In the genomic region with DNA sequence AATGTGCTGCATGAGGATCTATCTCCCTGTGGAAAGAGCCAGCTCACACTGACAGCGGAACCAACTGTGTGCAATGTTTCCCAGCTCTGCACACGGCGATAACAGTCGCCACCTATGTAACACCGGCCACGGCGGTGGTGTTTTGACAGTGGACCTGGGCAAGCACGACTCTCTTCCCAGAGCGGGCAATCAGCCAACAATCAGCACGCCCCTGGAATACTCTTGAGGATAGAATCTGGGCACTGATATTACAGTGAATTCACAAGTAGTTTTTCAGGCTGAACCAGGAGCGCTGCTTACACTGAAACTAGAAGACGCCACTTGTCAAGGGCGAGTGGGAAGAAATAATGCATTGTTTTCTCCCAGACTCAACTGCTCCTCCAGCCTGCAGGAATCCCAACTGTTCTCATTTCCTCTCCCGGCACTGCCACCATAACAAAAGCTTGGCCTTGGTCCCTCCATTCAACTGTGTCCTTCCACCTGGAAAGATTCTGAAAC, we compare ENCODE assay signal across 8 mouse cellular contexts.
DNase-seq lines count a peak whose midpoint lies in the region; ATAC-seq and TF ChIP-seq lines count a peak whose summit lies in the region.

No protein-coding gene starts in this region.

- 50% methylated on average over 14 of the region's 14 CpGs for WGBS in forebrain, embryonic 13.5 days
- 60% methylated on average over 14 of the region's 14 CpGs for WGBS in forebrain, embryonic 12.5 days
- WGBS in hindbrain, embryonic 14.5 days: 57% methylated on average over 14 of the region's 14 CpGs
- 22% methylated on average over 14 of the region's 14 CpGs for WGBS in lung, postnatal 0 days

- DNase-seq in testis, postnatal 10 days (ENCODE audit: low spot score): peak; percentile 50
- DNase-seq in testis, postnatal 14 days (ENCODE audit: low spot score): no peak
- DNase-seq in hindbrain, embryonic 14.5 days (ENCODE audit: low spot score): no peak
- peak; percentile 52 for DNase-seq in lung, postnatal 0 days (ENCODE audit: low spot score)
- DNase-seq in frontal cortex, postnatal 14 days (ENCODE audit: low spot score in 2 of 2): no peak

- H3K27ac ChIP-seq in forebrain, embryonic 13.5 days: no peak overlapping the region
- no peak overlapping the region for H3K27ac ChIP-seq in forebrain, embryonic 12.5 days
- H3K27ac ChIP-seq in hindbrain, embryonic 14.5 days: no peak overlapping the region
- H3K27ac ChIP-seq in lung, postnatal 0 days (ENCODE audit: low read length): peak overlapping the region; percentile 55; the same call in 1 of the 2 replicates

- H3K4me3 ChIP-seq in forebrain, embryonic 13.5 days: no peak overlapping the region
- no peak overlapping the region for H3K4me3 ChIP-seq in forebrain, embryonic 12.5 days (replicated peaks)
- H3K4me3 ChIP-seq in hindbrain, embryonic 14.5 days (replicated peaks; ENCODE audit: low read length): no peak overlapping the region
- H3K4me3 ChIP-seq in lung, postnatal 0 days (ENCODE audit: low read depth, low read length): 0 out of 2 replicates have a peak overlapping the region, but pooled peaks have one; percentile 0

- TF ChIP-seq EP300 in lung, postnatal 0 days (IDR thresholded peaks at IDR 0.05): no peak

- ATAC-seq in forebrain, embryonic 13.5 days: peak; percentile 19; the same call in 1 of the 2 replicates
- no peak for ATAC-seq in forebrain, embryonic 12.5 days (ENCODE audit: low FRiP score)
- no peak for ATAC-seq in hindbrain, embryonic 14.5 days (ENCODE audit: low FRiP score)
- ATAC-seq in lung, postnatal 0 days: peak; percentile 40
- no peak for ATAC-seq in activated CD4-positive, CD25-positive, alpha-beta regulatory T cell, adult 4 months

- no peaks in the 10 kb centered on the region for H3K36me3 ChIP-seq in forebrain, embryonic 13.5 days (ENCODE audit: poor library complexity, severe bottlenecking)
- no peaks in the 10 kb centered on the region for H3K36me3 ChIP-seq in forebrain, embryonic 12.5 days (replicated peaks)
- H3K36me3 ChIP-seq in hindbrain, embryonic 14.5 days (replicated peaks; ENCODE audit: control insufficient read depth, insufficient read depth): no peaks in the 10 kb centered on the region
- H3K36me3 ChIP-seq in lung, postnatal 0 days (ENCODE audit: insufficient read depth, low read length): no peaks in the 10 kb centered on the region

- H3K4me2 ChIP-seq in forebrain, embryonic 13.5 days: no peak overlapping the region
- H3K4me2 ChIP-seq in forebrain, embryonic 12.5 days: no peak overlapping the region
- peak overlapping the region; percentile 15; the same call in 1 of the 2 replicates for H3K4me2 ChIP-seq in hindbrain, embryonic 14.5 days (replicated peaks)
- H3K4me2 ChIP-seq in lung, postnatal 0 days (replicated peaks; ENCODE audit: low read depth, low read length): peak overlapping the region; percentile 50

- H3K9ac ChIP-seq in forebrain, embryonic 13.5 days: no peak overlapping the region
- no peak overlapping the region for H3K9ac ChIP-seq in forebrain, embryonic 12.5 days
- H3K9ac ChIP-seq in hindbrain, embryonic 14.5 days: no peak overlapping the region
- H3K9ac ChIP-seq in lung, postnatal 0 days (replicated peaks; ENCODE audit: low read depth): no peak overlapping the region

- peaks cover 30% of the 10 kb centered on the region for H3K4me1 ChIP-seq in forebrain, embryonic 13.5 days
- H3K4me1 ChIP-seq in forebrain, embryonic 12.5 days: peaks cover 17% of the 10 kb centered on the region
- peaks cover 19% of the 10 kb centered on the region for H3K4me1 ChIP-seq in hindbrain, embryonic 14.5 days (replicated peaks; ENCODE audit: control insufficient read depth, insufficient read depth, low read length)
- H3K4me1 ChIP-seq in lung, postnatal 0 days (ENCODE audit: insufficient read depth, low read depth, low read length): peaks cover 38% of the 10 kb centered on the region

- 0 out of 2 replicates have a peak, but pooled peaks have one; percentile 8 for TF ChIP-seq CTCF in lung, postnatal 0 days (IDR thresholded peaks at IDR 0.05)

- H3K27me3 ChIP-seq in forebrain, embryonic 13.5 days: no peaks in the 10 kb centered on the region
- no peaks in the 10 kb centered on the region for H3K27me3 ChIP-seq in forebrain, embryonic 12.5 days
- no peaks in the 10 kb centered on the region for H3K27me3 ChIP-seq in hindbrain, embryonic 14.5 days (ENCODE audit: control insufficient read depth, insufficient read depth, low read length)
- H3K27me3 ChIP-seq in lung, postnatal 0 days (replicated peaks; ENCODE audit: insufficient read depth, low read length): no peaks in the 10 kb centered on the region

- no peaks in the 10 kb centered on the region for H3K9me3 ChIP-seq in forebrain, embryonic 13.5 days (replicated peaks)
- H3K9me3 ChIP-seq in forebrain, embryonic 12.5 days: no peaks in the 10 kb centered on the region
- no peaks in the 10 kb centered on the region for H3K9me3 ChIP-seq in hindbrain, embryonic 14.5 days (ENCODE audit: control insufficient read depth, low read length)
- H3K9me3 ChIP-seq in lung, postnatal 0 days (ENCODE audit: low read length): no peaks in the 10 kb centered on the region

Comparison
In these comparisons a context has a peak if more than half of its experiments do, and no peak if none do; other contexts are left out.
1. ATAC-seq: peak in forebrain, embryonic 13.5 days (single experiment) and lung, postnatal 0 days (single experiment); none in forebrain, embryonic 12.5 days (single experiment), hindbrain, embryonic 14.5 days (single experiment) and activated CD4-positive, CD25-positive, alpha-beta regulatory T cell, adult 4 months (single experiment).
2. DNase-seq: peak in testis, postnatal 10 days (single experiment) and lung, postnatal 0 days (single experiment); none in testis, postnatal 14 days (single experiment), hindbrain, embryonic 14.5 days (single experiment) and frontal cortex, postnatal 14 days (0 of 2).
3. H3K4me2 ChIP-seq: peak in hindbrain, embryonic 14.5 days (single experiment) and lung, postnatal 0 days (single experiment); none in forebrain, embryonic 13.5 days (single experiment) and forebrain, embryonic 12.5 days (single experiment).